Mouse (Mus musculus): ENCODE data around the gene Slc5a11.

Slc5a11 gene

GRCm38 (mm10) chr7:123307887-123308558 is 93.4 kb downstream of the Slc5a11 start:
- in situ Hi-C loops (cut with MboI; ENCODE audit: low pct_unique_long_range_greater_than_20kb in 1 of 2, low sequenced_read_pairs in 2 of 2, unreplicated experiment in 1 of 2): no loop called here

GRCm38 (mm10) chr7:123311836-123312235 is 97.3 kb downstream of the Slc5a11 start:
- in situ Hi-C loops (cut with MboI; ENCODE audit: low pct_unique_long_range_greater_than_20kb in 1 of 2, low sequenced_read_pairs in 2 of 2, unreplicated experiment in 1 of 2): no loop called here

- in situ Hi-C loops (cut with MboI; ENCODE audit: low pct_unique_long_range_greater_than_20kb in 1 of 2, low sequenced_read_pairs in 2 of 2, unreplicated experiment in 1 of 2): no loop called here
Observed at GRCm38 (mm10) chr7:123312738-123313137, 98.2 kb downstream of the Slc5a11 start.

GRCm38 (mm10) chr7:123322452-123323121 is 108.0 kb downstream of the Slc5a11 start:
- in situ Hi-C loops (cut with MboI; ENCODE audit: low pct_unique_long_range_greater_than_20kb in 1 of 2, low sequenced_read_pairs in 2 of 2, unreplicated experiment in 1 of 2): no loop called here

Measured in mouse embryonic stem cell (cell line).